Mouse (Mus musculus): ENCODE measurements around the gene Gm11027. TPM values are rescaled to one million over a fixed set of nuclear protein-coding genes. Genes with fewer than 3 reads are reported as not detected.

The Gm11027 gene
- polyA plus RNA-seq, 1 experiment from 2014 or later = not detected

GRCm38 (mm10) chr12:116281427-116282281 is 6.5 kb downstream of the Gm11027 start:
- WGBS = under 1% methylated on average over 52 of the region's 55 CpGs
- no peaks in the 10 kb centered on the region for H3K9me3 ChIP-seq (replicated peaks)
- no peak for DNase-seq (ENCODE audit: low spot score)

GRCm38 (mm10) chr12:116282856-116283255 is 7.7 kb downstream of the Gm11027 start:
- DNase-seq (ENCODE audit: low spot score) = no peak
- Histone ChIP-seq H3K4me3 (no peak overlapping the region), H3K27ac (replicated peaks) (no peak overlapping the region), H3K27me3 (ENCODE audit: low read depth, poor library complexity, severe bottlenecking) (no peaks in the 10 kb centered on the region), H3K36me3 (no peaks in the 10 kb centered on the region), H3K9me3 (replicated peaks) (no peaks in the 10 kb centered on the region), H3K4me1 (peaks cover 21% of the 10 kb centered on the region)
- 93% methylated on average over 2 of the region's 2 CpGs for WGBS

More at GRCm38 (mm10) chr12:116281427-116282281, 6.5 kb downstream of the Gm11027 start:
- H3K4me1 ChIP-seq = peaks cover 21% of the 10 kb centered on the region
- H3K27ac ChIP-seq (replicated peaks) = peak overlapping the region; percentile 95
- no peaks in the 10 kb centered on the region for H3K36me3 ChIP-seq
- peak overlapping the region; percentile 97 for H3K4me3 ChIP-seq
- H3K27me3 ChIP-seq (ENCODE audit: low read depth, poor library complexity, severe bottlenecking) = no peaks in the 10 kb centered on the region

GRCm38 (mm10) chr12:116283511-116283910 is 8.3 kb downstream of the Gm11027 start:
- H3K27me3 ChIP-seq (ENCODE audit: low read depth, poor library complexity, severe bottlenecking) = no peaks in the 10 kb centered on the region
- no peaks in the 10 kb centered on the region for H3K9me3 ChIP-seq (replicated peaks)
- H3K36me3 ChIP-seq = no peaks in the 10 kb centered on the region
- peaks cover 21% of the 10 kb centered on the region for H3K4me1 ChIP-seq
- H3K4me3 ChIP-seq = no peak overlapping the region
- WGBS = 82% methylated on average over 2 of the region's 2 CpGs
- DNase-seq (ENCODE audit: low spot score) = no peak
- H3K27ac ChIP-seq (replicated peaks) = no peak overlapping the region

DNA sequence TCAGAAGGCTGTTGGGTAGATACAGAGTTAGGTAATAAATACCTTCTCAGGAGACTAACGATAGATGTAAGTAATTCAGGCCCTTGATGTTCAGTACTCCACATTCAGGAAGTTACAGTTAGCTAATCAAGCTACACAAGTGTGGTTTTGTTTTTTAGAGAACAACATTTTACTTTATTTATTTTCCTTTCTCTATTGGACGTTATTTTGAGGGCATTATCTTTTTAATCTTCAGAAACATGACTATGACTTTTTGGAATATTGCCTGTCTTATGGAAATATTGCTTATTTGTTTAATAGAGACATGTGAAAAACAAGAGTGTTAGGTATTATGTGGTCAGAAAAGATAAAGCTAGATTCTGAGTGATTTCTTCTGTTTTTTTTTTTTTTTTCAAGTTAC is 18.0 kb downstream of the Gm11027 start:
- no peaks in the 10 kb centered on the region for H3K27me3 ChIP-seq (ENCODE audit: low read depth, poor library complexity, severe bottlenecking)
- no peak overlapping the region for H3K27ac ChIP-seq (replicated peaks)
- no peaks in the 10 kb centered on the region for H3K9me3 ChIP-seq (replicated peaks)
- H3K36me3 ChIP-seq = no peaks in the 10 kb centered on the region
- DNase-seq (ENCODE audit: low spot score) = no peak
- H3K4me3 ChIP-seq = no peak overlapping the region
- 90% methylated on average over 2 of the region's 2 CpGs for WGBS
- no peaks in the 10 kb centered on the region for H3K4me1 ChIP-seq

GRCm38 (mm10) chr12:116293599-116294292 is 18.6 kb downstream of the Gm11027 start:
- no peak for DNase-seq (ENCODE audit: low spot score)

DNA sequence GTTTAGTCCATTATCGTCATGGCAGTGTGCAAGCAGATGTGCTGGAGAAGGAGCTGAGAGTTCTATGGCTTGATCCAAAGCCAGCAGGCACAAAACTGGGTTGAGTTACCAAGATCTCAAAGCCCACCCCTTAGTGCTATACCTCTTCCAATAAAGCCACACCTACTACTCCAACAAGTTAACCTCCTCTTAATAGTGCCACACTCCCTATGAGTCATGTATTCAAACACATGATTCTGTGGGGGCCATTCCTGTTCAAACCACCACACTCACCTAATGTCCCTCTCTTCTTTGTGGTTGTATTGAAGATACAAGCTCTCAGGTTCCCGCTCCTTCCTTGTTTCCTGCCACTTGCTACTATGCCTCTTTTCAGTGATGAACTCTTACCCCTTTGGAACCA is 24.7 kb downstream of the Gm11027 start:
- DNase-seq (ENCODE audit: low spot score) = no peak
- H3K27me3 ChIP-seq (ENCODE audit: low read depth, poor library complexity, severe bottlenecking) = no peaks in the 10 kb centered on the region

More at GRCm38 (mm10) chr12:116293599-116294292, 18.6 kb downstream of the Gm11027 start:
- no peaks in the 10 kb centered on the region for H3K9me3 ChIP-seq (replicated peaks)
- H3K36me3 ChIP-seq = no peaks in the 10 kb centered on the region
- WGBS = 85% methylated on average over 4 of the region's 4 CpGs
- H3K4me1 ChIP-seq = no peaks in the 10 kb centered on the region
- no peak overlapping the region for H3K4me3 ChIP-seq
- H3K27ac ChIP-seq (replicated peaks) = no peak overlapping the region
- H3K27me3 ChIP-seq (ENCODE audit: low read depth, poor library complexity, severe bottlenecking) = no peaks in the 10 kb centered on the region

GRCm38 (mm10) chr12:116302181-116302580 is 27.0 kb downstream of the Gm11027 start:
- no peak for DNase-seq (ENCODE audit: low spot score)
- no peaks in the 10 kb centered on the region for H3K36me3 ChIP-seq
- no peaks in the 10 kb centered on the region for H3K27me3 ChIP-seq (ENCODE audit: low read depth, poor library complexity, severe bottlenecking)
- H3K27ac ChIP-seq (replicated peaks) = no peak overlapping the region
- H3K4me1 ChIP-seq = no peaks in the 10 kb centered on the region
- H3K4me3 ChIP-seq = no peak overlapping the region
- no peaks in the 10 kb centered on the region for H3K9me3 ChIP-seq (replicated peaks)

More for the DNA sequence above, 24.7 kb downstream of the Gm11027 start:
- Histone ChIP-seq H3K4me1 (no peaks in the 10 kb centered on the region), H3K4me3 (no peak overlapping the region), H3K36me3 (no peaks in the 10 kb centered on the region), H3K9me3 (replicated peaks) (no peaks in the 10 kb centered on the region), H3K27ac (replicated peaks) (no peak overlapping the region)
- 95% methylated on average over 2 of the region's 2 CpGs for WGBS

- Histone ChIP-seq H3K27ac (replicated peaks) (no peak overlapping the region), H3K36me3 (no peaks in the 10 kb centered on the region), H3K27me3 (ENCODE audit: low read depth, poor library complexity, severe bottlenecking) (no peaks in the 10 kb centered on the region), H3K4me1 (no peaks in the 10 kb centered on the region), H3K9me3 (replicated peaks) (no peaks in the 10 kb centered on the region), H3K4me3 (no peak overlapping the region)
- DNase-seq (ENCODE audit: low spot score) = no peak
- 92% methylated on average over 1 of the region's 1 CpGs for WGBS
Observed at GRCm38 (mm10) chr12:116306042-116306441, 30.9 kb downstream of the Gm11027 start.

DNA sequence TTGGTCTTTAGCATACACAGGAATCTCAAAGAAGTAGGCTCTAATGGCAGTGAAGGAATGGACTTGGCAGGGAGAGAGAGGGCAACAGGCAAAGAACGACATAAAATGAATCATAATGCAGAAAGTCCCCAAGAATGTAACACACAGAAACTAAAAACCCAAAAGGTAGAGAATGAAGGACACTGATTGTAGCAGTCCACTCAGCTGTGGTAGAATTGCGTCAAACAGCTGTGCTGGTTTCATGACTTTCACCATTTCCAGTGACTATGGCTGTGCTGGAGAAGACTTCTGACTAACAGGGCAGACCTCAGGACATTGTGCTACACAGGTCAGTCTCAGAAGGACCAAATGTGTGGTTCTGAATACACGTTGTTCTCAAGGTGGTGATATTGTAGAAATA is 32.7 kb downstream of the Gm11027 start:
- Histone ChIP-seq H3K27me3 (ENCODE audit: low read depth, poor library complexity, severe bottlenecking) (no peaks in the 10 kb centered on the region), H3K4me3 (no peak overlapping the region), H3K9me3 (replicated peaks) (no peaks in the 10 kb centered on the region), H3K27ac (replicated peaks) (no peak overlapping the region), H3K4me1 (no peaks in the 10 kb centered on the region), H3K36me3 (no peaks in the 10 kb centered on the region)
- WGBS = 89% methylated on average over 3 of the region's 3 CpGs
- no peak for DNase-seq (ENCODE audit: low spot score)

GRCm38 (mm10) chr12:116308612-116309011 is 33.4 kb downstream of the Gm11027 start:
- Histone ChIP-seq H3K4me3 (no peak overlapping the region), H3K36me3 (no peaks in the 10 kb centered on the region), H3K9me3 (replicated peaks) (no peaks in the 10 kb centered on the region), H3K27me3 (ENCODE audit: low read depth, poor library complexity, severe bottlenecking) (no peaks in the 10 kb centered on the region), H3K4me1 (no peaks in the 10 kb centered on the region), H3K27ac (replicated peaks) (no peak overlapping the region)
- no peak for DNase-seq (ENCODE audit: low spot score)
- 89% methylated on average over 2 of the region's 2 CpGs for WGBS

GRCm38 (mm10) chr12:116313816-116314215 is 38.6 kb downstream of the Gm11027 start:
- 87% methylated on average over 1 of the region's 1 CpGs for WGBS
- DNase-seq (ENCODE audit: low spot score) = no peak
- H3K27ac ChIP-seq (replicated peaks) = no peak overlapping the region
- no peaks in the 10 kb centered on the region for H3K4me1 ChIP-seq
- no peak overlapping the region for H3K4me3 ChIP-seq
- H3K36me3 ChIP-seq = no peaks in the 10 kb centered on the region
- no peaks in the 10 kb centered on the region for H3K27me3 ChIP-seq (ENCODE audit: low read depth, poor library complexity, severe bottlenecking)
- H3K9me3 ChIP-seq (replicated peaks) = no peaks in the 10 kb centered on the region

DNA sequence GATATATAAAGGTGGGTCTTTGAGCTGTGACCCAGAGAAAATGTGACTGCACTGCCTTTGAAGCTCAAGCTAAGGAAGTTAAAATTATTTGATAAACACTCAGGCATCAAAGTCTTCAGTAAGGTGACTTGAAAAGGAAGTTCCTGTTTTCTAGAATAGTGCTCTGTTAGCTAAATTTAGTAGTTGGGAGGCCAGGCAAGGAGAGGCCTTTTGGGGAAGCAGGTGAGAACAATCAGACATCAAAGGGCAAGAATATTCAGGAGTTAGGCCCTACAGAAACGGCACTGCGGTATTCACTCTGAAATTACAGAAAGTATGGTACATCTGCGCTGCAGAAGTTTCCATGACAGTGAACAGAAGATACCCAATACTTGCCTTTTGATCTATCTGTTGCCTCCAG is 40.3 kb downstream of the Gm11027 start:
- H3K4me3 ChIP-seq = no peak overlapping the region
- H3K27me3 ChIP-seq (ENCODE audit: low read depth, poor library complexity, severe bottlenecking) = no peaks in the 10 kb centered on the region
- no peaks in the 10 kb centered on the region for H3K9me3 ChIP-seq (replicated peaks)
- H3K27ac ChIP-seq (replicated peaks) = no peak overlapping the region
- DNase-seq (ENCODE audit: low spot score) = no peak
- no peaks in the 10 kb centered on the region for H3K4me1 ChIP-seq
- no peaks in the 10 kb centered on the region for H3K36me3 ChIP-seq
- WGBS = 97% methylated on average over 3 of the region's 3 CpGs

DNA sequence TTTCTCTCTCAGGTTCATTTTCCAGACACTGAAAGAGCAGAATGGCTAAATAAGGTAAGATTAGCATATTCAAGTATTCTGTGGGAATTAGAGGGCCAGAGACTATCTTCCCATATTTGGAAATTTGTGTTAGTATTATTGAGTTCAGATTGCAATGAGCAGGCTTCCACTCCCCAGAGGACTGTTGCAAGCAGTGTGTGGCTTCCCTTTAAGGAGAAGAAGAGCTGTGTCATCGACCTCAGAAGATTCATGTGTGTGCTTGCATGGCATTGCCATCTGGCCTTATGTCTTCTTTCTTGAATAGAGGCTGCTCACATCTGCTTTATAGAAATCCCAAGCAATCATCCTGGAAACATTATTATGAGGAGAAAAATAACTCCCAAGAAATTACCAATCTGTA is 42.6 kb downstream of the Gm11027 start:
- 94% methylated on average over 1 of the region's 1 CpGs for WGBS
- no peak for DNase-seq (ENCODE audit: low spot score)
- Histone ChIP-seq H3K36me3 (no peaks in the 10 kb centered on the region), H3K4me1 (no peaks in the 10 kb centered on the region), H3K27me3 (ENCODE audit: low read depth, poor library complexity, severe bottlenecking) (no peaks in the 10 kb centered on the region), H3K9me3 (replicated peaks) (no peaks in the 10 kb centered on the region), H3K4me3 (no peak overlapping the region), H3K27ac (replicated peaks) (no peak overlapping the region)
